Mouse (Mus musculus): ENCODE data around the gene Srbd1.

Gene Srbd1

GRCm38 (mm10) chr17:86145079-86145951 lies at the start of gene Srbd1:
Srbd1 (minus strand) TSS chr17:86145175.
- peak; percentile 92 for DNase-seq

GRCm38 (mm10) chr17:86193979-86194378 lies 49.0 kb upstream of the Srbd1 start:
- no peak for DNase-seq

- DNase-seq: no peak
These were observed 42.8 kb upstream of the Srbd1 start for GRCm38 (mm10) chr17:86187777-86188176.

- DNase-seq: no peak
These were observed 40.6 kb upstream of the Srbd1 start for GRCm38 (mm10) chr17:86185584-86185983.

GRCm38 (mm10) chr17:86184552-86185209 lies 39.7 kb upstream of the Srbd1 start:
- no peak for DNase-seq

- no peak for DNase-seq
These were observed 38.8 kb upstream of the Srbd1 start for GRCm38 (mm10) chr17:86183788-86184187.

GRCm38 (mm10) chr17:86176722-86177121 lies 31.7 kb upstream of the Srbd1 start:
- no peak for DNase-seq

- DNase-seq: no peak
These were observed 30.5 kb upstream of the Srbd1 start for GRCm38 (mm10) chr17:86175516-86175915.

GRCm38 (mm10) chr17:86170164-86170958 lies 25.4 kb upstream of the Srbd1 start:
- DNase-seq: no peak

- DNase-seq: no peak
These were observed 24.1 kb upstream of the Srbd1 start for GRCm38 (mm10) chr17:86169092-86169491.

GRCm38 (mm10) chr17:86168231-86168981 lies 23.4 kb upstream of the Srbd1 start:
- DNase-seq: peak; percentile 55

- peak; percentile 88 for DNase-seq
These were observed 22.6 kb upstream of the Srbd1 start, which contains the start of gene Prkce for GRCm38 (mm10) chr17:86167320-86168230. Prkce (plus strand) TSS chr17:86167785.

GRCm38 (mm10) chr17:86166567-86167319 lies 21.8 kb upstream of the Srbd1 start:
- DNase-seq: peak; percentile 68

GRCm38 (mm10) chr17:86166051-86166566 lies 21.1 kb upstream of the Srbd1 start:
- no peak for DNase-seq

GRCm38 (mm10) chr17:86164416-86164815 lies 19.4 kb upstream of the Srbd1 start:
- no peak for DNase-seq

GRCm38 (mm10) chr17:86162672-86163071 lies 17.7 kb upstream of the Srbd1 start:
- DNase-seq: no peak

GRCm38 (mm10) chr17:86156999-86157398 lies 12.0 kb upstream of the Srbd1 start:
- DNase-seq: no peak

GRCm38 (mm10) chr17:86150867-86151348 lies 5.9 kb upstream of the Srbd1 start:
- peak; percentile 25 for DNase-seq

GRCm38 (mm10) chr17:86149726-86150125 lies 4.8 kb upstream of the Srbd1 start:
- DNase-seq: no peak

- peak; percentile 39 for DNase-seq
These were observed 367 bp downstream of the Srbd1 start for GRCm38 (mm10) chr17:86144537-86145078.

All from thymus, postnatal 14 days (tissue).